Mouse (Mus musculus) splenic B cell, adult 2 months (primary cell): ENCODE results near the gene Gmcl1.

Experiments
- DNase-seq: peaks from one replicate; pipeline ENCODE4 v3.0.0-alpha.2; 2011; ENCODE audit warnings: low read depth, low spot score
- H3K27me3 ChIP-seq: 2 replicates; pipeline ENCODE4 v1.6.1; 2012; ENCODE audit warnings: mild to moderate bottlenecking, low read length, moderate library complexity, mixed read lengths; ENCODE audit not compliant: control insufficient read depth, poor library complexity, insufficient read depth, severe bottlenecking
- H3K36me3 ChIP-seq: 2 replicates; pipeline ENCODE4 v1.6.1; 2012; ENCODE audit warnings: mild to moderate bottlenecking, low read length, moderate library complexity, mixed read lengths; ENCODE audit not compliant: control insufficient read depth, poor library complexity, insufficient read depth, severe bottlenecking

Gmcl1 gene

GRCm38 (mm10) chr6:86733183-86733876, at the start of gene Gmcl1:
Gene Gmcl1, minus strand, starts transcription at chr6:86733383.
- Histone ChIP-seq H3K27me3 (no peaks in the 10 kb centered on the region), H3K36me3 (no peaks in the 10 kb centered on the region)
- peak; percentile 98 for DNase-seq

GRCm38 (mm10) chr6:86782342-86782741, 49.2 kb upstream of the Gmcl1 start:
- no peak for DNase-seq
- Histone ChIP-seq H3K36me3 (no peaks in the 10 kb centered on the region), H3K27me3 (no peaks in the 10 kb centered on the region)

- Histone ChIP-seq H3K27me3 (no peaks in the 10 kb centered on the region), H3K36me3 (no peaks in the 10 kb centered on the region)
- no peak for DNase-seq
Observed at GRCm38 (mm10) chr6:86781361-86781957, 48.3 kb upstream of the Gmcl1 start.

GRCm38 (mm10) chr6:86778910-86779594, 45.9 kb upstream of the Gmcl1 start:
- no peak for DNase-seq
- Histone ChIP-seq H3K27me3 (no peaks in the 10 kb centered on the region), H3K36me3 (no peaks in the 10 kb centered on the region)

GRCm38 (mm10) chr6:86777181-86777580, 44.0 kb upstream of the Gmcl1 start:
- no peaks in the 10 kb centered on the region for H3K36me3 ChIP-seq
- no peaks in the 10 kb centered on the region for H3K27me3 ChIP-seq
- DNase-seq: no peak

- H3K27me3 ChIP-seq: no peaks in the 10 kb centered on the region
- DNase-seq: no peak
- H3K36me3 ChIP-seq: no peaks in the 10 kb centered on the region
Observed at GRCm38 (mm10) chr6:86776706-86777071, 43.5 kb upstream of the Gmcl1 start.

- Histone ChIP-seq H3K36me3 (no peaks in the 10 kb centered on the region), H3K27me3 (no peaks in the 10 kb centered on the region)
- no peak for DNase-seq
Observed at GRCm38 (mm10) chr6:86776001-86776705, 43.0 kb upstream of the Gmcl1 start.

GRCm38 (mm10) chr6:86774937-86775336, 41.8 kb upstream of the Gmcl1 start:
- no peaks in the 10 kb centered on the region for H3K27me3 ChIP-seq
- DNase-seq: no peak
- H3K36me3 ChIP-seq: no peaks in the 10 kb centered on the region

GRCm38 (mm10) chr6:86773830-86774229, 40.6 kb upstream of the Gmcl1 start:
- H3K27me3 ChIP-seq: no peaks in the 10 kb centered on the region
- no peaks in the 10 kb centered on the region for H3K36me3 ChIP-seq
- DNase-seq: no peak

GRCm38 (mm10) chr6:86772631-86773030, 39.4 kb upstream of the Gmcl1 start:
- DNase-seq: no peak
- H3K27me3 ChIP-seq: no peaks in the 10 kb centered on the region
- H3K36me3 ChIP-seq: no peaks in the 10 kb centered on the region

GRCm38 (mm10) chr6:86768938-86769337, 35.8 kb upstream of the Gmcl1 start:
- no peak for DNase-seq

GRCm38 (mm10) chr6:86768186-86768776, 35.1 kb upstream of the Gmcl1 start:
- no peaks in the 10 kb centered on the region for H3K36me3 ChIP-seq
- no peaks in the 10 kb centered on the region for H3K27me3 ChIP-seq
- DNase-seq: no peak

More at GRCm38 (mm10) chr6:86768938-86769337, 35.8 kb upstream of the Gmcl1 start:
- Histone ChIP-seq H3K27me3 (no peaks in the 10 kb centered on the region), H3K36me3 (no peaks in the 10 kb centered on the region)

- no peaks in the 10 kb centered on the region for H3K27me3 ChIP-seq
- no peak for DNase-seq
- no peaks in the 10 kb centered on the region for H3K36me3 ChIP-seq
Observed at GRCm38 (mm10) chr6:86767465-86767864, 34.3 kb upstream of the Gmcl1 start.

- no peaks in the 10 kb centered on the region for H3K36me3 ChIP-seq
- DNase-seq: peak; percentile 76
Observed at GRCm38 (mm10) chr6:86765637-86766059, 32.5 kb upstream of the Gmcl1 start.

More at GRCm38 (mm10) chr6:86765637-86766059, 32.5 kb upstream of the Gmcl1 start:
- no peaks in the 10 kb centered on the region for H3K27me3 ChIP-seq
